8 mouse cellular contexts compared by ENCODE assay signal in genomic region chr8:106603131-106603819, GRCm38 (mm10). TPM values are rescaled to one million over a fixed set of nuclear protein-coding genes. Genes with fewer than 3 reads are reported as not detected.
DNase-seq lines count a peak whose midpoint lies in the region; ATAC-seq and TF ChIP-seq lines count a peak whose summit lies in the region.

Cdh1 (plus strand) TSS chr8:106603351.

- H3K9ac ChIP-seq in limb, embryonic 15.5 days, result peak within 1 kb of the TSS; percentile 35; the same call in 1 of the 2 replicates
- H3K9ac ChIP-seq in midbrain, embryonic 14.5 days (replicated peaks; ENCODE audit: low read length), result peak within 1 kb of the TSS; percentile 9; the same call in 1 of the 2 replicates
- peak within 1 kb of the TSS; percentile 80 for H3K9ac ChIP-seq in stomach, postnatal 0 days (ENCODE audit: low read length)

- peak within 1 kb of the TSS; percentile 71 for H3K27ac ChIP-seq in forebrain, embryonic 10.5 days
- peak within 1 kb of the TSS; percentile 38; the same call in 1 of the 2 replicates for H3K27ac ChIP-seq in limb, embryonic 15.5 days
- H3K27ac ChIP-seq in midbrain, embryonic 14.5 days (replicated peaks; ENCODE audit: low read depth, low read length), result no peak within 1 kb of the TSS
- peak within 1 kb of the TSS; percentile 91 for H3K27ac ChIP-seq in stomach, postnatal 0 days (replicated peaks)

- H3K4me2 ChIP-seq in limb, embryonic 15.5 days, result peak within 1 kb of the TSS; percentile 82
- H3K4me2 ChIP-seq in midbrain, embryonic 14.5 days (ENCODE audit: low read length), result peak within 1 kb of the TSS; percentile 80
- H3K4me2 ChIP-seq in stomach, postnatal 0 days (replicated peaks; ENCODE audit: low read depth), result peak within 1 kb of the TSS; percentile 56

- no peaks in the 10 kb centered on the region for H3K9me3 ChIP-seq in forebrain, embryonic 10.5 days
- no peaks in the 10 kb centered on the region for H3K9me3 ChIP-seq in limb, embryonic 15.5 days
- no peaks in the 10 kb centered on the region for H3K9me3 ChIP-seq in midbrain, embryonic 14.5 days (ENCODE audit: control insufficient read depth, low read length)
- H3K9me3 ChIP-seq in stomach, postnatal 0 days (ENCODE audit: control insufficient read depth, low read length), result no peaks in the 10 kb centered on the region

- H3K4me3 ChIP-seq in forebrain, embryonic 10.5 days, result peak within 1 kb of the TSS; percentile 67
- peak within 1 kb of the TSS; percentile 47 for H3K4me3 ChIP-seq in limb, embryonic 15.5 days
- peak within 1 kb of the TSS; percentile 44 for H3K4me3 ChIP-seq in midbrain, embryonic 14.5 days (replicated peaks; ENCODE audit: low read depth, low read length)
- H3K4me3 ChIP-seq in stomach, postnatal 0 days (ENCODE audit: low read depth, low read length), result peak within 1 kb of the TSS; percentile 66

- under 1% methylated on average over 53 of the region's 53 CpGs for WGBS in forebrain, embryonic 10.5 days
- under 1% methylated on average over 53 of the region's 53 CpGs for WGBS in limb, embryonic 15.5 days
- WGBS in midbrain, embryonic 14.5 days, result under 1% methylated on average over 52 of the region's 53 CpGs
- under 1% methylated on average over 53 of the region's 53 CpGs for WGBS in stomach, postnatal 0 days

- no peak for TF ChIP-seq EP300 in stomach, postnatal 0 days (optimal IDR thresholded peaks at IDR 0.05)

- ATAC-seq in limb, embryonic 15.5 days (ENCODE audit: insufficient number of reproducible peaks, low FRiP score, low TSS enrichment, low read depth), result peak; percentile 38; the same call in 1 of the 2 replicates
- 0 out of 2 replicates have a peak, but pooled peaks have one; percentile 27 for ATAC-seq in midbrain, embryonic 14.5 days (ENCODE audit: low FRiP score, low TSS enrichment)
- ATAC-seq in stomach, postnatal 0 days (ENCODE audit: low FRiP score, low TSS enrichment), result peak; percentile 97

- peak; percentile 61 for TF ChIP-seq CTCF in stomach, postnatal 0 days (IDR thresholded peaks at IDR 0.05; ENCODE audit: low read depth)

- peaks cover 42% of the 10 kb centered on the region for H3K4me1 ChIP-seq in forebrain, embryonic 10.5 days
- H3K4me1 ChIP-seq in limb, embryonic 15.5 days, result peaks cover 15% of the 10 kb centered on the region
- H3K4me1 ChIP-seq in midbrain, embryonic 14.5 days (ENCODE audit: control insufficient read depth, insufficient read depth, low read length), result peaks cover 15% of the 10 kb centered on the region
- no peaks in the 10 kb centered on the region for H3K4me1 ChIP-seq in stomach, postnatal 0 days (replicated peaks; ENCODE audit: control insufficient read depth, insufficient read depth)

- H3K36me3 ChIP-seq in forebrain, embryonic 10.5 days (replicated peaks), result no peaks in the 10 kb centered on the region
- H3K36me3 ChIP-seq in limb, embryonic 15.5 days, result no peaks in the 10 kb centered on the region
- no peaks in the 10 kb centered on the region for H3K36me3 ChIP-seq in midbrain, embryonic 14.5 days (ENCODE audit: control insufficient read depth, insufficient read depth, low read length)
- no peaks in the 10 kb centered on the region for H3K36me3 ChIP-seq in stomach, postnatal 0 days (ENCODE audit: control insufficient read depth, insufficient read depth, low read length)

- DNase-seq in adrenal gland, adult 18-20 months (ENCODE audit: low spot score in 2 of 2), result peak; percentile 8 to 29
- DNase-seq in adrenal gland, adult 8-10 months, result no peak
- DNase-seq in ZHBTc4 (ENCODE audit: low read depth, low spot score), result peak; percentile 92
- DNase-seq in forebrain, embryonic 10.5 days (ENCODE audit: extremely low spot score, low spot score), result peak; percentile 42
- DNase-seq in induced T-regulatory cell, adult 2 months (ENCODE audit: low read depth), result peak; percentile 42
- DNase-seq in midbrain, embryonic 14.5 days, result peak; percentile 68
- peak; percentile 98 for DNase-seq in stomach, postnatal 0 days (ENCODE audit: low spot score)

- H3K27me3 ChIP-seq in forebrain, embryonic 10.5 days (ENCODE audit: poor library complexity, severe bottlenecking), result peaks cover 74% of the 10 kb centered on the region
- peaks cover 61% of the 10 kb centered on the region for H3K27me3 ChIP-seq in limb, embryonic 15.5 days
- peaks cover 39% of the 10 kb centered on the region for H3K27me3 ChIP-seq in midbrain, embryonic 14.5 days (ENCODE audit: control insufficient read depth, insufficient read depth, low read length)
- H3K27me3 ChIP-seq in stomach, postnatal 0 days (ENCODE audit: control insufficient read depth, insufficient read depth, low read length), result 0 out of 2 replicates have a peak, but pooled peaks cover 6% of the 10 kb centered on the region

RNA-seq across cellular contexts. Expression of gene Cdh1, which starts in this region (rescaled TPM):
- under 1 TPM; 0.16 to 0.27 TPM for total RNA-seq in adrenal gland, adult 18-20 months (2021)
- under 1 TPM; 0.06 to 0.38 (median 0.21) TPM for total RNA-seq in adrenal gland, adult 8-10 months (2022)
- polyA plus RNA-seq in forebrain, embryonic 10.5 days (2016; fragmentation: Nextera tagmentation; extraction: Ambion mirVana), result 7.2 and 8.4 TPM in 2 replicates
- polyA plus RNA-seq in limb, embryonic 15.5 days (2015; fragmentation: Nextera tagmentation; extraction: Ambion mirVana), result 67.3 and 77.8 TPM in 2 replicates
- polyA plus RNA-seq in midbrain, embryonic 14.5 days (2014; fragmentation: Nextera tagmentation; extraction: Ambion mirVana), result 0.26 and 1.9 TPM in 2 replicates
- polyA plus RNA-seq in stomach, postnatal 0 days (2015; fragmentation: Nextera tagmentation; extraction: Ambion mirVana), result 118 and 131 TPM in 2 replicates

Comparison
In these comparisons a context has a peak if more than half of its experiments do, and no peak if none do; other contexts are left out.
1. Peak in DNase-seq in adrenal gland, adult 18-20 months; RNA of the gene not detected or under 1 TPM.
2. ATAC-seq: peak in every context shown above with its lines; median percentile 97 in stomach, postnatal 0 days; 38 in limb, embryonic 15.5 days; 27 in midbrain, embryonic 14.5 days.
3. H3K9ac ChIP-seq: peak in every context shown above with its lines; median percentile 80 in stomach, postnatal 0 days; 35 in limb, embryonic 15.5 days; 9 in midbrain, embryonic 14.5 days.